Mouse (Mus musculus): ENCODE results near the gene C2cd5. TPM values are rescaled to one million over a fixed set of nuclear protein-coding genes. Genes with fewer than 3 reads are reported as not detected.

C2cd5 gene
- polyA plus RNA-seq, 1 experiment = 6.4 TPM

- no peaks in the 10 kb centered on the region for H3K27me3 ChIP-seq (ENCODE audit: control insufficient read depth, insufficient read depth, insufficient read length)
- H3K36me3 ChIP-seq (ENCODE audit: control insufficient read depth, insufficient read depth) = peaks cover 19% of the 10 kb centered on the region
- H3ac ChIP-seq (ENCODE audit: control insufficient read depth, insufficient read length) = no peak overlapping the region
- no peaks in the 10 kb centered on the region for H3K79me2 ChIP-seq (ENCODE audit: control insufficient read depth, insufficient read depth)
- H3K4me3 ChIP-seq = no peak overlapping the region
- no peak overlapping the region for H3K4me2 ChIP-seq (ENCODE audit: low read depth)
- no peak for TF ChIP-seq TCF3 (IDR thresholded peaks at IDR 0.05; ENCODE audit: insufficient read length, low read depth)
- no peak for TF ChIP-seq MAX (IDR thresholded peaks at IDR 0.05; ENCODE audit: low read depth)
- TF ChIP-seq MYOD1 (IDR thresholded peaks at IDR 0.05; ENCODE audit: control insufficient read depth in 1 of 3, insufficient read length in 2 of 3, low read depth in 2 of 3) = no peak
- no peak for TF ChIP-seq POLR2A (IDR thresholded peaks at IDR 0.05; ENCODE audit: insufficient read length, low read depth)
- TF ChIP-seq TCF12 (IDR thresholded peaks at IDR 0.05; ENCODE audit: insufficient read depth, poor library complexity, severe bottlenecking) = no peak
- TF ChIP-seq USF1 (IDR thresholded peaks at IDR 0.05; ENCODE audit: low read depth) = no peak
- TF ChIP-seq CEBPB (IDR thresholded peaks at IDR 0.05; ENCODE audit: insufficient read depth, poor library complexity, severe bottlenecking) = no peak
- TF ChIP-seq SRF (IDR thresholded peaks at IDR 0.05; ENCODE audit: control insufficient read depth, insufficient read length, low read depth) = no peak
- TF ChIP-seq E2F4 (IDR thresholded peaks at IDR 0.05; ENCODE audit: insufficient read depth) = no peak
- no peak for TF ChIP-seq POLR2AphosphoS2 (IDR thresholded peaks at IDR 0.05; ENCODE audit: insufficient read length, low read depth)
- TF ChIP-seq REST (IDR thresholded peaks at IDR 0.05; ENCODE audit: insufficient read depth, insufficient read length) = no peak
- TF ChIP-seq MYOG (IDR thresholded peaks at IDR 0.05; ENCODE audit: control insufficient read depth in 1 of 3, insufficient read depth in 1 of 3, insufficient read length in 2 of 3, low read depth in 2 of 3) = no peak
These were observed 18.3 kb downstream of the C2cd5 start for GRCm38 (mm10) chr6:143081479-143082106.

GRCm38 (mm10) chr6:143080774-143081173 lies 19.2 kb downstream of the C2cd5 start:
- TF ChIP-seq TCF12 (IDR thresholded peaks at IDR 0.05; ENCODE audit: insufficient read depth, poor library complexity, severe bottlenecking) (no peak), MYOD1 (IDR thresholded peaks at IDR 0.05; ENCODE audit: control insufficient read depth in 1 of 3, insufficient read length in 2 of 3, low read depth in 2 of 3) (no peak), REST (IDR thresholded peaks at IDR 0.05; ENCODE audit: insufficient read depth, insufficient read length) (no peak), TCF3 (IDR thresholded peaks at IDR 0.05; ENCODE audit: insufficient read length, low read depth) (no peak), SRF (IDR thresholded peaks at IDR 0.05; ENCODE audit: control insufficient read depth, insufficient read length, low read depth) (no peak), USF1 (IDR thresholded peaks at IDR 0.05; ENCODE audit: low read depth) (no peak), CEBPB (IDR thresholded peaks at IDR 0.05; ENCODE audit: insufficient read depth, poor library complexity, severe bottlenecking) (no peak), MAX (IDR thresholded peaks at IDR 0.05; ENCODE audit: low read depth) (no peak), MYOG (IDR thresholded peaks at IDR 0.05; ENCODE audit: control insufficient read depth in 1 of 3, insufficient read depth in 1 of 3, insufficient read length in 2 of 3, low read depth in 2 of 3) (no peak), POLR2A (IDR thresholded peaks at IDR 0.05; ENCODE audit: insufficient read length, low read depth) (no peak), POLR2AphosphoS2 (IDR thresholded peaks at IDR 0.05; ENCODE audit: insufficient read length, low read depth) (no peak), E2F4 (IDR thresholded peaks at IDR 0.05; ENCODE audit: insufficient read depth) (no peak)
- H3K27me3 ChIP-seq (ENCODE audit: control insufficient read depth, insufficient read depth, insufficient read length) = no peaks in the 10 kb centered on the region
- H3K4me2 ChIP-seq (ENCODE audit: low read depth) = no peak overlapping the region
- H3K4me3 ChIP-seq = no peak overlapping the region
- H3K79me2 ChIP-seq (ENCODE audit: control insufficient read depth, insufficient read depth) = no peaks in the 10 kb centered on the region
- peaks cover 23% of the 10 kb centered on the region for H3K36me3 ChIP-seq (ENCODE audit: control insufficient read depth, insufficient read depth)
- no peak overlapping the region for H3ac ChIP-seq (ENCODE audit: control insufficient read depth, insufficient read length)

DNA sequence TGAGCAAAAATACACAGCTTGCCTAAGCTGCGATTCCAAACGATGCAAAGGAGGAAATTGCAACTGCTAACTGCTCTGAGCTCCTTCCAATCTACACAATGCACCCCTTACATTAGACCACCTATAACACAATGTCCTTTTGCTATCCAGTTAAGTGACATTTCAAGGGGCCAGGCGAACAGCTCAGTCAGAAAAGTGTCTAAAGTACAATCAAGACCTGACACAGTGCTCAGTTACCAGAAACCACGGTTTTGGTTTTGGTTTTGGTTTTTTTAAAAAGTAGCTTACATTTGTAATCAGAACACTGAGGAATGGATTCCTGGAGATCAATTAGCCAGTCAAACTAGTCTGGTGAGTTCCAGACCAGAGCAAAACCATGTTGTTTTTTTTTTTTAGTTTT lies 20.8 kb downstream of the C2cd5 start:
- Histone ChIP-seq H3K79me2 (ENCODE audit: control insufficient read depth, insufficient read depth) (no peaks in the 10 kb centered on the region), H3ac (ENCODE audit: control insufficient read depth, insufficient read length) (no peak overlapping the region), H3K4me2 (ENCODE audit: low read depth) (no peak overlapping the region), H3K36me3 (ENCODE audit: control insufficient read depth, insufficient read depth) (peaks cover 33% of the 10 kb centered on the region), H3K27me3 (ENCODE audit: control insufficient read depth, insufficient read depth, insufficient read length) (no peaks in the 10 kb centered on the region), H3K4me3 (no peak overlapping the region)
- TF ChIP-seq TCF3 (IDR thresholded peaks at IDR 0.05; ENCODE audit: insufficient read length, low read depth) = no peak
- no peak for TF ChIP-seq POLR2A (IDR thresholded peaks at IDR 0.05; ENCODE audit: insufficient read length, low read depth)
- TF ChIP-seq MYOG (IDR thresholded peaks at IDR 0.05; ENCODE audit: control insufficient read depth in 1 of 3, insufficient read depth in 1 of 3, insufficient read length in 2 of 3, low read depth in 2 of 3) = no peak
- no peak for TF ChIP-seq E2F4 (IDR thresholded peaks at IDR 0.05; ENCODE audit: insufficient read depth)
- no peak for TF ChIP-seq POLR2AphosphoS2 (IDR thresholded peaks at IDR 0.05; ENCODE audit: insufficient read length, low read depth)
- TF ChIP-seq REST (IDR thresholded peaks at IDR 0.05; ENCODE audit: insufficient read depth, insufficient read length) = no peak
- no peak for TF ChIP-seq MYOD1 (IDR thresholded peaks at IDR 0.05; ENCODE audit: control insufficient read depth in 1 of 3, insufficient read length in 2 of 3, low read depth in 2 of 3)
- TF ChIP-seq TCF12 (IDR thresholded peaks at IDR 0.05; ENCODE audit: insufficient read depth, poor library complexity, severe bottlenecking) = no peak
- no peak for TF ChIP-seq MAX (IDR thresholded peaks at IDR 0.05; ENCODE audit: low read depth)
- no peak for TF ChIP-seq CEBPB (IDR thresholded peaks at IDR 0.05; ENCODE audit: insufficient read depth, poor library complexity, severe bottlenecking)

DNA sequence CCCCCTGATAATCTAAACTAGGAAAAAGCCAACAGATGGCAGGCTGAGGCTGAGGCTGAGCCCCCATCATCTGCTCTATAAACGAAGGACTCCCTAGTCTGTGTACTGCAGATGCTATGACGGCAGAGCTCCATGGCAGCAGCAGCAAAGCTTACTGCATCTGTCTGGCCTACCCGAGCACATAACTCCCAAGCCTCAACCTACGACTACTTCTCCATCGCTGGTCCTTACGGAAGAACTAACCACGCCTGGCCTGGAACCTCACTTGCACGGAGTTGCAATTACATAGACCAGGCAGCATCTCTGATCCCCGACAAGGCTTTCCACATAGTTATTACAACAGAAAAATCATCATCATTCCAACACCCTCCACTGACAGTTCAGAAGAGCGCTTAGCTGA lies 23.5 kb downstream of the C2cd5 start:
- H3K79me2 ChIP-seq (ENCODE audit: control insufficient read depth, insufficient read depth) = no peaks in the 10 kb centered on the region
- TF ChIP-seq USF1 (IDR thresholded peaks at IDR 0.05; ENCODE audit: low read depth) (no peak), E2F4 (IDR thresholded peaks at IDR 0.05; ENCODE audit: insufficient read depth) (no peak), SRF (IDR thresholded peaks at IDR 0.05; ENCODE audit: control insufficient read depth, insufficient read length, low read depth) (no peak), TCF12 (IDR thresholded peaks at IDR 0.05; ENCODE audit: insufficient read depth, poor library complexity, severe bottlenecking) (no peak), TCF3 (IDR thresholded peaks at IDR 0.05; ENCODE audit: insufficient read length, low read depth) (no peak), CEBPB (IDR thresholded peaks at IDR 0.05; ENCODE audit: insufficient read depth, poor library complexity, severe bottlenecking) (no peak), REST (IDR thresholded peaks at IDR 0.05; ENCODE audit: insufficient read depth, insufficient read length) (no peak), MYOG (IDR thresholded peaks at IDR 0.05; ENCODE audit: control insufficient read depth in 1 of 3, insufficient read depth in 1 of 3, insufficient read length in 2 of 3, low read depth in 2 of 3) (no peak), POLR2AphosphoS2 (IDR thresholded peaks at IDR 0.05; ENCODE audit: insufficient read length, low read depth) (no peak), MAX (IDR thresholded peaks at IDR 0.05; ENCODE audit: low read depth) (no peak), POLR2A (IDR thresholded peaks at IDR 0.05; ENCODE audit: insufficient read length, low read depth) (no peak), MYOD1 (IDR thresholded peaks at IDR 0.05; ENCODE audit: control insufficient read depth in 1 of 3, insufficient read length in 2 of 3, low read depth in 2 of 3) (no peak)
- peaks cover 25% of the 10 kb centered on the region for H3K36me3 ChIP-seq (ENCODE audit: control insufficient read depth, insufficient read depth)
- no peak overlapping the region for H3K4me2 ChIP-seq (ENCODE audit: low read depth)
- no peak overlapping the region for H3K4me3 ChIP-seq
- H3K27me3 ChIP-seq (ENCODE audit: control insufficient read depth, insufficient read depth, insufficient read length) = no peaks in the 10 kb centered on the region
- no peak overlapping the region for H3ac ChIP-seq (ENCODE audit: control insufficient read depth, insufficient read length)
